Mouse (Mus musculus) myocyte (in vitro differentiated cells): ENCODE measurements around the gene Tmem63b.

Source experiments
- E2F4 ChIP-seq: IDR thresholded peaks from one replicate; pipeline ENCODE4 v1.6.1; 2011; ENCODE audit warnings: mild to moderate bottlenecking, control low read depth, moderate library complexity; ENCODE audit not compliant: insufficient read depth
- MAX ChIP-seq: IDR thresholded peaks from one replicate; pipeline ENCODE4 v1.6.1; 2011; ENCODE audit warnings: low read depth, mild to moderate bottlenecking, control low read depth
- MYOG ChIP-seq, 3 experiments: IDR thresholded peaks; one replicate each; pipeline ENCODE4 v1.6.1; 2011; ENCODE audit warnings: control low read depth in 2 of 3, low read depth in 2 of 3, mild to moderate bottlenecking in 2 of 3; ENCODE audit not compliant: insufficient read length in 2 of 3, control insufficient read depth in 1 of 3, insufficient read depth in 1 of 3
- POLR2A ChIP-seq: IDR thresholded peaks from one replicate; pipeline ENCODE4 v1.6.1; 2011; ENCODE audit warnings: low read depth, mild to moderate bottlenecking, control low read depth, moderate library complexity; ENCODE audit not compliant: insufficient read length
- TCF12 ChIP-seq: IDR thresholded peaks from one replicate; pipeline ENCODE4 v1.6.1; 2011; ENCODE audit warnings: mild to moderate bottlenecking, control low read depth; ENCODE audit not compliant: poor library complexity, insufficient read depth, severe bottlenecking
- USF1 ChIP-seq: IDR thresholded peaks from one replicate; pipeline ENCODE4 v1.6.1; 2011; ENCODE audit warnings: low read depth, mild to moderate bottlenecking, control low read depth, moderate library complexity

DNA sequence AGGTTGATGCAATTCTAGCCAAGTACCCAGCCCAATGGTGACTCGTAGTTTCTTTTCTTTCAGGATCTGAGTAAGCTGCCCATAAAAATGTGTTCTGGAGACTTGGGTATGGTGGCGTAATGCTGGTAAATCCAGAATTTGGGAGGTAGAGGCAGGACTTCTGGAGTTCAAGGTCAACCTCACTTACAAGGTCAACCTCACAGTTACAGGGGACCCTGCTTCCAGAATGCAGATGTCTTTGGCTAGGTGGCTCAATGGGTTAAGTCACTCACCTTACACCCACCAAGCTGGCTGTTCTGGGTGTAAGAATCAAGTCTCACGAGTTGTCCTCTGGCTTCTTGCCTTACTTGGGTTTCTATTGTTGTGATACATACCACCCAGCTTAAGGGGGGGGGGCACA, 70.0 kb downstream of the Tmem63b start:
- TF ChIP-seq USF1, result no peak
- no peak for TF ChIP-seq MYOG (IDR thresholded peaks at IDR 0.05; ENCODE audit: control insufficient read depth in 1 of 3, insufficient read depth in 1 of 3, insufficient read length in 2 of 3, low read depth in 2 of 3)
- no peak for TF ChIP-seq E2F4
- no peak for TF ChIP-seq POLR2A
- no peak for TF ChIP-seq MAX
- TF ChIP-seq TCF12, result no peak
